Mouse (Mus musculus): Measurements from ENCODE around the gene Hip1r. TPM values are rescaled to one million over a fixed set of nuclear protein-coding genes. Genes with fewer than 3 reads are reported as not detected.

Hip1r gene
- total RNA-seq, 2 experiments from 2014 or later = 68.3 to 74.2 TPM

DNA sequence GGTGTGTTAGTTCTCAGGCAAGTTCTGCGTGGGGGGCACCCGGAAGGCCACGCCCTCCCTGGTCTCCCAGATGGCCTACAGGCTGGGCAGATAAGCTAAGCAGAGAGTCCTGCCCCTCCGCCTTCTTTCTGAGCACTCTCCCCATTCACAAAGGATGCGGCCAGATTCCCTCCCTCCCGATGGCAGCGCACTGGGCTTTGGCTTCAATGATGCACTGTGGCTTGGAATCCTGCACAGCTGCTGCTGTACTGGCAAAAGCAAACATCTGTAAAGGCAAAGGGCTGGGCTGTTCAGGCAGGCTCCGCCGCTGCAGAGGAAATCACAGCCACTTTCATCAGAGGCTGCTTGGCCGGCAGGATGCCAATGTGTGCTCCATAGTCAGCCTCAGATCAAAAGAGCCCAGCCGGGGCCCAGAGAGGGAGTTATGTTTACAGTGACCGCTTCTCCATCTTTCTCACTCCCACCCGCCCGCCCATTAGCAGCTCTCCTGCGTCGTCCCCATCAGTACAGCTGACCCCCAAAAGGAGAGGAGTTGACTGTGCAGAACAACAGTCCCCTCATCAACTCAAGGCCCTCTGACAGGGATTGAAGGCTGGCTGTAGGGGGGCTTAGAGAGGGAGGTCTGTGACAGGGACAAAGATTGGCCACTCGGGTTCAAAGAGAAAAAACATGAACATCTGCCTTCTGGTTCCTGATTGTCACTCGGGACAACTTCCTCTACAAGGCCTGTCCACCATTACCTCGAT, 37.7 kb downstream of the Hip1r start:
- DNase-seq (ENCODE audit: extremely low spot score in 1 of 2, low spot score in 2 of 2) = no peak
- Histone ChIP-seq H3K27ac (peak overlapping the region; percentile 85), H3K4me3 (0 out of 2 replicates have a peak overlapping the region, but pooled peaks have one; percentile 3)
- intact Hi-C loops (cut with DNase I) = no loop called here
- TF ChIP-seq CTCF (IDR thresholded peaks at IDR 0.05) = no peak

DNA sequence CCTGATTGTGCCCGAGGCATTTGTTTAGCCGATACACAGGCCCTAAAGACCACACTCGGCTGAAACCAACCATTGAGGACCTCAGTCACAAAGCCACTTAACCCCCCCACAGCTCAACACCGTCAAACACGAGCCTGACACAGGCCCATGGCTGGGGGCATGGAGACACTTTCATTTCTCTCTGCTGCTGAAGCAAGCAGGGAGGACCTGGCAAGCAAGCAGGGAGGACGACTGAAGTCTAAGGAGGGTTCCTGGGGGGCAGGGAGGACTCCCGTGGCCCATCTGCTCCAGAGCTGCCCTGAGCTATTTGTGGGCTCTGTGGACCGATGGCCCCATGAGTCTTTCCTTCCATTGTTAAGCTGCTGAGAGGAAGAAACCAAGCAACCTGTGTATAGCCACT, 38.5 kb downstream of the Hip1r start:
- DNase-seq (ENCODE audit: extremely low spot score in 1 of 2, low spot score in 2 of 2) = no peak
- H3K4me3 ChIP-seq = no peak overlapping the region
- peak overlapping the region; percentile 85 for H3K27ac ChIP-seq
- no peak for TF ChIP-seq CTCF (IDR thresholded peaks at IDR 0.05)
- intact Hi-C loops (cut with DNase I) = no loop called here

DNA sequence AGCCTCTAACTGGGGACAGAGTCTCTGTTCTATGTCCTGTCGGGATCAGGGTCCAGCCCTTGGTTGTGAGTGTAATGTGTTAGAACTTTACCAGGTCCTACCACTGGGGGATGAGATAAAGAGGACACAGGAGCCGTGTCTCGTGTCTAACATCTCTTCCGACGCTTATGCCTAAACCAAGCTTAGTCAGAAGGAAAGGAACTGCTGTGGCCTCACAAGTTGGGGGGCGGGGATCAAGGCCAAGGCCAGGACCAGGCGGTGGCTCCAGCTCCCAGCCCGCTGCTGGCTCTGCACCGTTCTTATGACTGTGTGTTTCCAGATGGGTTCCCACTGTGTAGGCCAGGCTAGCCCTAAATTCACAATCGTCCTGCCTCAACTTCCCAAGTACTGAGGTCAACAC, 39.5 kb downstream of the Hip1r start:
- intact Hi-C loops (cut with DNase I) = no loop called here

DNA sequence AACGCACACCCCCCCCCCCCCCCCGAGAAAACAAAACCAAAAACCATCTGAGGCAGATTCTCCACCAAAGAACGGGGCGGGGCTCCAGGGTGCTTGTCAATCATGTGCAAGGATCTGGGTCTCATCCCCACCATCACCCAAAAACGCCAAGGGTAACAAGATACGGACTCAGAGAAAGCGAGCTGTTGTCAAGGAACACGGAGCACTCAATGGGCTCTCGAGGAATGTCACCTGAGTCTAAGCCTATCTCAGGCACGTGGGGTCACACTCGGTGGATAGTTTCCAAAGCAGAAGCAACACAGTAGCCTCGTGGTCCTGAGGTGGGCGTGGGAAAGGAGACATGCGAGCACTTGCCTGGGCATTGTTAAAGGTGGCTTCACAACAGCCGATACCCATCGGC, 40.3 kb downstream of the Hip1r start:
- H3K27ac ChIP-seq = peak overlapping the region; percentile 70
- no peak for TF ChIP-seq CTCF (IDR thresholded peaks at IDR 0.05)
- intact Hi-C loops (cut with DNase I) = no loop called here
- DNase-seq (ENCODE audit: extremely low spot score in 1 of 2, low spot score in 2 of 2) = no peak
- no peak overlapping the region for H3K4me3 ChIP-seq

More for the DNA sequence above, 39.5 kb downstream of the Hip1r start:
- Histone ChIP-seq H3K27ac (peak overlapping the region; percentile 85), H3K4me3 (no peak overlapping the region)
- no peak for DNase-seq (ENCODE audit: extremely low spot score in 1 of 2, low spot score in 2 of 2)
- TF ChIP-seq CTCF (IDR thresholded peaks at IDR 0.05) = peak; percentile 12

DNA sequence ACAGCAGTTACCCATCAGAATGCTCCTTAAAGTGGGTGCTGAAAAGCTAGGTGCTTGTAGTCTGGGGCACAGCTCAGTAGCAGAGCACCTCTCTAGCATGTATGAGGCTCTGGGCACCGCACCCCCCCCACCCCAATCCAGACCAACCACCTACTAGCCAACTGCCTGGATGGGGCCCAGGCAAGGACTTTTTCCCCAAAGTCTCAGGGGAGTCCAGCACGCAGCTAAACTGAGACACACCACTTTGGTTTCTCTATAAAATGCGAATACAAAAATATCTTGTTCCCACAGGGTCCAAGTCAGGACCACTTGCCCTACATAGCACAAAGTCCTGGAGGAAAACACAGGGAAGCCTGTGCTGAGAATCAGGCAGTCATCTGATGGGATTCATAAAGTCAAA, 40.8 kb downstream of the Hip1r start:
- intact Hi-C loops (cut with DNase I) = no loop called here
- no peak overlapping the region for H3K4me3 ChIP-seq
- peak overlapping the region; percentile 70 for H3K27ac ChIP-seq
- TF ChIP-seq CTCF (IDR thresholded peaks at IDR 0.05) = no peak
- DNase-seq (ENCODE audit: extremely low spot score in 1 of 2, low spot score in 2 of 2) = no peak

DNA sequence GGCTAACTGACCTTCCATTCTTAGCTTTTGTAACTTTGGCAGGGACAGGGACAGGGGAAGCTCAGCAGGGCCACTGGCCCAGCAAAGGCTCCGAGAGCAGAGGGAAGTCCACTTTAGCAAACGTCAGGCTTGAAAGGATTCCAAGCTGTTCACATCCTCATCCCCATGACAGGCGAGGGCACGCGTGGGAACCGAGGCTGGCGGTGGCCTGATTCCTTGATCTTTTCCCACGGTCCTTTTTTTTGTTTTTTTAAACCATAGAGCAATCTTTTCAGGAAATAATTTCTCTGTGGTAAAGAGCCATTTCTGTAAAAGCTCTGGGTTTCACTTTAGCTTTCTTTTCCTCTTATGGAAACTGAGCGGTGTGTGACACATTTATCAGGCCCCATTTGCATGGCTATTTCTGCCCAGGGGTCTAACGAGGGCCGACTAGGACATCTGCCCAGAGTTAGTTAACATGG, 41.4 kb downstream of the Hip1r start:
- Histone ChIP-seq H3K4me3 (peak overlapping the region; percentile 16; the same call in 1 of the 2 replicates), H3K27ac (peak overlapping the region; percentile 56)
- no peak for TF ChIP-seq CTCF (IDR thresholded peaks at IDR 0.05)
- intact Hi-C loops (cut with DNase I) = no loop called here
- peak in 1 of 2 experiments; percentile 15 for DNase-seq (ENCODE audit: extremely low spot score in 1 of 2, low spot score in 2 of 2)

DNA sequence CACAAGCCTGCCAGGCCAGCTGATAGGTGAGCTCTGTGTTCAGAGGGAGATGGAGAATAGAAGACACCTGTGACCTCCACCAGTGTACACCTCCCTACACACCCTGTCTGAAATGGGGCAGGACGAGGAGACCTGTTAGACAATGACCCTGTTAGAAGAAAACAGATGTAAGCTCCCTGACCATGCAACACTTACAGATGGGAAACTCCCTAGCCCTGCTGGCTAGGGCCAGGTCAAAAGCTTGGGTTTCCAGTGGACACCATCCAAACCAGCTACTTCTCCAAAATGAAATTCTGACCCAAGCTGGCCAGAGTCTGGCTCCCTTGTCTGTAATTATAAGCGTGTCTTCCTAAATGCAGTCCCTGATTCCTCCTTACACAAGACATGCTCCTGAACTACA, 42.3 kb downstream of the Hip1r start:
- intact Hi-C loops (cut with DNase I) = no loop called here
- Histone ChIP-seq H3K4me3 (no peak overlapping the region), H3K27ac (peak overlapping the region; percentile 83; the same call in 1 of the 2 replicates)
- no peak for TF ChIP-seq CTCF (IDR thresholded peaks at IDR 0.05)
- DNase-seq (ENCODE audit: extremely low spot score in 1 of 2, low spot score in 2 of 2) = no peak

DNA sequence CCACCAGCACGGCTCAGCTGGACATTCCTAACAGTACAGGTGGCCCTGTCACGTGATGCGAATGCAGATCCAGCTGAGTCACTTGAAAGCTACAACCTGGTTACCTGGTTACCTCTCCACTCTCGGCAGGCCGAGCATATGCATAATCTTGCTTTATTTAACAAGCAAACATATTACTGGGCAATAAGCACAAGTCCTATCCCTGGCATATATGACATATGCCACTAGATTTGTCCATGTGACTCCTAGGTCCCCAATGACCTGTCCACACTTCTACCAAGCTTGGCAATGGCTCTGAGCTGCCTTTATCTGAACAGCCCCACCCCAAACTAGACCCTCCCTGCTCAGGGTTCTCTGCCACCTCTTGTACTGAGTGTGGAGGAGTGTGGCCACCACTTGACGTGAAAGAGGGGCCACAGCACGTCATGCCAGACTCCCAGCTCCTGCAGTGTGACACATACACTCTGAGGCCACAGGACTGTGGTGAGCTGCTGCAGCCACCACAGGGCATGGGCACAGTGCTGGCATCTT, 42.9 kb downstream of the Hip1r start:
- Histone ChIP-seq H3K4me3 (no peak overlapping the region), H3K27ac (peak overlapping the region; percentile 83)
- TF ChIP-seq CTCF (IDR thresholded peaks at IDR 0.05) = no peak
- intact Hi-C loops (cut with DNase I) = no loop called here
- peak in 1 of 2 experiments; percentile 19 for DNase-seq (ENCODE audit: extremely low spot score in 1 of 2, low spot score in 2 of 2)

DNA sequence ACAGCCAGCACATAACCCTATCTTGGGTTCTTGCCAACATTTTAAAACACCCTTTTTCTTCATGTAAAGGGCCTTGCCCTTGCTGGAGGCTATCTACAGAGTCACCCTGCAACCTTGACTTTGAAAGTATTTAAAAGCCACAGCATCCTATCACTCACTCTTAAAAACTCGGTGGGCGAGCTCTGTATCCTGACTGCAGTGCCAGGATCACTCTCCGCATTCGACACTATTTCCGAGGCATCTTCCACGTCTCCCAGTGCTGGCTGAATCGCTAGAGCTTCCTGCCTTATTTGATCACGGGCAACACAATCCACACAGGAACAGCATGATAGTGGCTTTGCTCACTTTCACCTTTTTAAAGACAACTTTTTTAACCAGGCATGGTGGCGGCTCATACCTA, 44.5 kb downstream of the Hip1r start:
- no peak for TF ChIP-seq CTCF (IDR thresholded peaks at IDR 0.05)
- H3K27ac ChIP-seq = peak overlapping the region; percentile 83
- no peak overlapping the region for H3K4me3 ChIP-seq
- DNase-seq (ENCODE audit: extremely low spot score in 1 of 2, low spot score in 2 of 2) = no peak
- intact Hi-C loops (cut with DNase I) = no loop called here

DNA sequence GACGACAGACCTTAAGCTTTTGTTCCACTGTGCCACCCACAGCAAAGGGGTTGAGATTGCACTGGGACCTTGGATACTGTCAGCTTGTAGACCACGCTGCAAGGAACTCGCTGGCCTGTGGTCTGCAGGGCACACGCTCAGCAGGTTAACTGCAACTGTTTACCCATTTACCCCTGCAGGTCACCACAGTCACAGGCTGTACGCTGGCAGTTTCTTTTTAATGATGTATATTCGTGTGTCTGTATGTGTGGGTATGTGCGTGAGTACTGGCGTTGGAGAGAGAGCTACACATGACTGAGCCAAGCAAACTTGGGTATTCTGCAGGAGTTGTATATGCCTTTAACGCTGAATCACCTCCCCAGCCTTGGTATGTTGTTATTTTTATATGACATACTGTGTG, 45.2 kb downstream of the Hip1r start:
- no peak for TF ChIP-seq CTCF (IDR thresholded peaks at IDR 0.05)
- intact Hi-C loops (cut with DNase I) = loop anchor here (1.0 kb wide), 1 partner anchor 25 kb away; no protein-coding TSS in a partner anchor
- no peak for DNase-seq (ENCODE audit: extremely low spot score in 1 of 2, low spot score in 2 of 2)
- H3K27ac ChIP-seq = peak overlapping the region; percentile 83
- no peak overlapping the region; the same call in 1 of the 2 replicates for H3K4me3 ChIP-seq

DNA sequence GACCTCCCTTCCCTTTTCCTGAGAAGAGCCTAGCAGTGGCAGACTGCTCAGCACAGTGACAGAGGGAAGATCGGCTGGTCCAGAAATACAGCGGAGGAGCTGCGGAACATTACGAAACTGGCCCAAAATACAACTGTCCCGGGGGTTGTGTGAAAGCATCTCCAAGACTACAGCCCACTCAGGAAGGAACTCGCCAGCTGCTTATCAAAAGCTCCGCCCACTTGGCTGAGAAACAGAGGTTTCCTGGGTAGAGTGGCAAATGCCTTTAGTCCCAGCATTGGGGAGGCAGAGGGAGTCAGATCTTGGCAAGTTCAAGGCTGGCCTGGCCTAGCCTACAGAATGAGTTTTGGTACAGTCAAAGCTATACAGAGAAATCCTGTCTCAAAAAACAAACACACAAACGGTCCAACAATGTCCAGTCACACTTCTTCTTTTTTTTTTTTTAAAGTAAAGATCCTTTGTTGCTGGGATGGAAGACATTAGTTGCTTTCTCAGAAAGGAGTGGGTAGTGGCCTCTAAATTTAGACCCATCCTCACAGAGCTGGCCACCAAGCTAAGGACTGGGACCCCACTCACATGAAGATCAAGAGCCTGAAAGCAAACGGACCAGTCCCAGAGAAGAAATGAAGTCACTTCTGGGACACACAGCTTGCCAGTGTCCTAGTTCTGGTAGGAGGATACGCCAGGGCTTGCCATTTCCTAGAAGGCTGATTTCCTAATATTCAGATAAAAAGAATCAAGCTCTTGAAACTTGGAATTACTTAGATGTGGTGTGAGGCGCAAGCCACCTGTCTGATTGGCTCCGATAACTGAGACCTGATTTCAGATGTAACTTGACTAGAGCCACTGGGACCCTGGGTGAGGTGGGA, 46.2 kb downstream of the Hip1r start:
- TF ChIP-seq CTCF (IDR thresholded peaks at IDR 0.05) = no peak
- Histone ChIP-seq H3K4me3 (no peak overlapping the region; the same call in 1 of the 2 replicates), H3K27ac (peak overlapping the region; percentile 83)
- intact Hi-C loops (cut with DNase I) = loop anchor here (1.0 kb wide), 1 partner anchor 24 kb away; no protein-coding TSS in a partner anchor
- DNase-seq (ENCODE audit: extremely low spot score in 1 of 2, low spot score in 2 of 2) = peak; percentile 81 to 82

DNA sequence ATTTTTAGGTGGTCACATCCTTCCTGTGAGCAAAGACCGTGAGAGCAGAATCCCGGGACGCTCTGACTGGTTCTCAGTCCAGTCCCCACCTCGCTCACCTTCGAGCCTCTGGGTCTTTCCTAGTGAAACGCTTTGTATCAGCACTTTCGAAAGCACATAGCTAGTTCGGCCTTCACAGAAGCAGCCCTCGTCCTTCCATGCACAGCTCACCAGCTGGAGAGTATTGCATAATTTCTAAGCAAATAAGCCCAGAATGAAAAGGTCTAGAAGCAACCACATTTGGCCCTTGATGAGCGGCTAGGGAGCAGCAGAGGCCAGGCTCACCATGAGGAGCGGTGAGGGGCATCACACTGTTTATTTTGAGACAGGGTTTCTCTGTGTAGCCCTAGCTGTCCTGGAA, 47.7 kb downstream of the Hip1r start:
- peak overlapping the region; percentile 65 for H3K27ac ChIP-seq
- intact Hi-C loops (cut with DNase I) = no loop called here
- no peak for DNase-seq (ENCODE audit: extremely low spot score in 1 of 2, low spot score in 2 of 2)
- no peak for TF ChIP-seq CTCF (IDR thresholded peaks at IDR 0.05)
- no peak overlapping the region for H3K4me3 ChIP-seq

All from left cerebral cortex, adult 2 months (tissue).